Mouse (Mus musculus) cerebellum, postnatal 25 days (tissue): ENCODE data around the gene Sypl2.

ENCODE experiments used
- DNase-seq, 2 experiments: peaks; one replicate each; pipeline ENCODE4 v3.0.0; 2021; ENCODE audit warnings: mixed read lengths in 2 of 2

Gene Sypl2

DNA sequence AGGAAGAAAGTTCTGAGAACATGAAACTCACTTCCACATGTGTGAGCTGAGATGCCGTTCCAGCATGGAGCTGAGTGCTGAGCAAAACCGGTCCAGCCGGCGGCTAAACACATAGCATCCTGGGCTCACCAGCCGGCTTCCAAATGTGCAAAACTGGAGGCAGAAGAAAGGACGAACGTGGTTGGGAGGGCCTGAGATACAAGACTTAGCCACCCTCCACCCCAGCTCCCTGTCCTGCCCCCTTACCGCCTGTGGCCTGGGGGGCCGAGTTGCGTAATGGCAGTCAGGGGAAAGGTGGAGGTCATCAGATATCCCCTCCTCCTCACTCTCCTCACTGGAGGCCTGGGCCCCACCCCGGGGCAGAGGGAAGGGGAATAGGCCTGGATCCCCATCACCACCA lies 22.0 kb downstream of the Sypl2 start:
- peak; percentile 16 to 17 for DNase-seq

- DNase-seq = peak; percentile 90 to 94
These were observed 22.7 kb downstream of the Sypl2 start for GRCm38 (mm10) chr3:108203621-108204325.

- peak; percentile 65 to 66 for DNase-seq
These were observed 23.2 kb downstream of the Sypl2 start for GRCm38 (mm10) chr3:108203212-108203611.

DNA sequence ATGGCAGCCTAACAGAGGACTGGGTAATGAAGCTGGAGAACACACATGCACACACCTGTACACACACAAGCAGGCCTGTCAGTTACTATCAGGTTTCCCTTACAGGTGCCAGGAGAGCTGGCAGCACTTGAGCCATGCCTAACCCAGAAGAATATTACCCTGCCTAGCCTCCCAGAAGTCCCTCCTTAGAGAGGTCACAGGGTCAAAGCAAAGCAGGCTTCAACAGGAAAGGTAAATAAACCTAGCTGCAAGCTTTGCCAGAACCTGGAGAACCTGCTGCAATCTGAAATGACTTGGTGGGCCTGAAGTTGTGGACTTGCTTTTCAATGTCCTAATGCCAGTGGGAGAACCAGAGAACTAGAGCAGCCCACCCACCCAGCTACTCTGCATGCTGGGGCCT lies 23.9 kb downstream of the Sypl2 start:
- DNase-seq = peak; percentile 8 to 11

- DNase-seq = peak; percentile 91 to 92
These were observed 25.8 kb downstream of the Sypl2 start, which contains the start of gene Cyb561d1 for GRCm38 (mm10) chr3:108200329-108201323. Gene Cyb561d1, minus strand, starts transcription at chr3:108201212.

- peak; percentile 11 to 20 for DNase-seq
These were observed 27.2 kb downstream of the Sypl2 start for GRCm38 (mm10) chr3:108199231-108199630.

- DNase-seq = peak; percentile 78 to 83
These were observed 29.4 kb downstream of the Sypl2 start for GRCm38 (mm10) chr3:108197066-108197497.

GRCm38 (mm10) chr3:108195941-108196590 lies 30.4 kb downstream of the Sypl2 start:
- peak; percentile 50 to 53 for DNase-seq

DNA sequence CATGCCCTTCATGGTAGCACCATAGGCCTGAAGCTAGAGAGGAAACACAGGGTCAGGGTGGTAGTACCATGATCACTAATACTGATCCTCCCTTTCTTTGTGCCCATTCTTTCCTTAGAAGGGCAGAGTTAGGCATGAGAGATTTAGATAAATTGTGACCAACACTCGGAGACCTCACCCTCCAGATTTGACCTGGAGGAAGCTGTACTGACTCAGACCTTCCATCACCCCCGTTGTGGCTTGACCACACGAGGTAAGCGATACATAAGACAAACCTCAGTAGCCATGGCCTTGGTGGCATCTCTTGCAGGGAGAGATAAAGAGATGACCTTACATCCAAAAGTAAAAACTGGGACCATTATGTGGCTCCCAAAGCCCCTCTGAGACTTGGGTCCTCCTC lies 31.2 kb downstream of the Sypl2 start:
- DNase-seq = no peak

DNA sequence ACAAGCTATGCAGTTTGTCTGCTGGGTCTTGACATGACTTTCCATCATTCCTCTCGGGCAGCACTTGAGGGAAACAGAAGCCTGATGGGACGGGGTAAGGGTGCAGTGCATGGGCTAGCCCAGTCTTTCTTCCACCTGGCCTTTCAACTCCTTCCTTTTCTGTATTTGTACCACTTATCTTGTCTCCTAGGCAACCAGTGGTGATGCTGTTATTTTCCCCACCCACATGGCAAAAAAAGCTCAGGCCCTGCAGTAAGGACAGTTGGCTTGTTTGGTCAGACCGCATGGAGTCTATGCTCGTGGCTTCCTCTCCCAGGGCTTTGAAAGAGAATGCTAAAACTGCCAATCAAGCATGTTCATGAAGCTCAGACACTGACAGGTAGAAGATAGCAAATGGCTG lies 32.8 kb downstream of the Sypl2 start:
- no peak for DNase-seq

- DNase-seq = peak; percentile 13 to 18
These were observed 36.6 kb downstream of the Sypl2 start for GRCm38 (mm10) chr3:108189897-108190296.

GRCm38 (mm10) chr3:108188716-108189490 lies 37.5 kb downstream of the Sypl2 start:
- peak; percentile 54 to 63 for DNase-seq

GRCm38 (mm10) chr3:108187111-108187795 lies 39.2 kb downstream of the Sypl2 start:
- peak; percentile 32 for DNase-seq

DNA sequence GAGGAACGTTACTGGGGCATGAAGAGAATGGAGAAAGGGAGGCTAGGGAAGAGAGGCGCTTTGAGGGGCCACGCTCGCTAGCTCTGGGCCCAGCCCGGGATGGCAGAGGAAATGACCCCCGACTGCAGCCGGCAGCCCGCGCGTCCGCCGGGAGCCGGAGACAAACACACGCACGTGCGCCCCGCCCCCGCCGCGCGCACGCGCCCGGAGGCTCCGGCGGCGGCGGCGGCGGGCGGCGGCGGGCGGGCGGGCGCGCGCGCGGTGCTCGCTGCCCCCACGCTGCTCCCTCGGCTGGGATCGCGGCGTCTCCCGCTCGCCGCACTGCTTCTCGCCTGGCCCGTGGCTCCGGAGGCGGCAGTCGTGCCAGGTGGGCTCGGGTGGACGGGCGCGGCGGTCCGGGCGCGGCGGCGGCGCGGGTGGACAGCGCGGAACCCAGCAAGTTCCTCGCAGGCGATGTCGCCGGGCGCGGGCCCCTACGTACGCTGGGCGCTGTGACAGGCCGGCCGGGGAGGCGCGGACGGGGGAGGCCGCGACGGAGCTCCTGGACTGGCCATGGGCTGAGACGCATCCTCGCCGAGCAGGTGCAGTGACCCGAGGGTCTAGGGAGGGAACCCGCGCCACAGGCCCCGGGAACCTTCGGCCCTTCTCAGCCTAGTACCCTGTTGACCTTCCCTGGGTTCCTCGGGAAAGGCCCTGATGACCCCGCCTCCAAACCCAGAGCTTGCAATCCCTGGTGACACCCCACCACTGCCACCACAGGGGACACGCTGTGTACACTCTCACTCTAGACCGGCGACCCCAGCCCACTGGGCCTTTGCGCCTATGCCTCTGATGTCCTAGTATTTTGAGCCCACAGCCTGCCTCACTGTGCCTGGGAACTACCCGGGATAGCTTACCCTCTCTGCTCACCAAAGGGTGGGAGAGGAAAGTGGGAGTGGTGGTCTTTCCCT lies 40.1 kb downstream of the Sypl2 start, which contains the start of gene Amigo1:
Gene Amigo1 (plus strand): TSS at position 238 of the 950 bp plus-strand sequence.
- peak; percentile 75 to 85 for DNase-seq

- peak in 1 of 2 experiments; percentile 21 for DNase-seq
These were observed 40.9 kb downstream of the Sypl2 start for GRCm38 (mm10) chr3:108185460-108186097.

- no peak for DNase-seq
These were observed 41.7 kb downstream of the Sypl2 start for GRCm38 (mm10) chr3:108184742-108185141.

DNA sequence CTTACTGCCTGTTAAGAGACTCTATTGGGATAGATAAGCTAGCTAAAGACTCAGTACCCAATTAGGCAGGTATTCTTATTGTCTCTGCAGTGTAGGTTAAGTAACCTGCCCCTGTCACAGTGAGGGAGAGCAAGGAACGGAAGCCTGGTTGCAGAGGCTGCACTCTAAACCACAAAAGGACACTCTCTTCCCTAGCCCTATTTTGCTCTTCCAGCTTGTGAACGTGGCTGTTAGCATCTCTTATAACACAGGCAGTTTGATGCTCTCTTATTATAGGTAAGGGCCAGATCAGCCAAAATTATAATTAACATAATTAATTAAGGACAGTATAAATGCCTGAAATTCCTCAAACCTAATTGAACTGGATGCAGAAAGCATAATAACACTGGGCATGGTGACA lies 45.9 kb downstream of the Sypl2 start:
- no peak for DNase-seq

- DNase-seq = no peak
These were observed 47.4 kb downstream of the Sypl2 start for GRCm38 (mm10) chr3:108178756-108179715.
